8 mouse cellular contexts compared by ENCODE assay signal in the genomic region with DNA sequence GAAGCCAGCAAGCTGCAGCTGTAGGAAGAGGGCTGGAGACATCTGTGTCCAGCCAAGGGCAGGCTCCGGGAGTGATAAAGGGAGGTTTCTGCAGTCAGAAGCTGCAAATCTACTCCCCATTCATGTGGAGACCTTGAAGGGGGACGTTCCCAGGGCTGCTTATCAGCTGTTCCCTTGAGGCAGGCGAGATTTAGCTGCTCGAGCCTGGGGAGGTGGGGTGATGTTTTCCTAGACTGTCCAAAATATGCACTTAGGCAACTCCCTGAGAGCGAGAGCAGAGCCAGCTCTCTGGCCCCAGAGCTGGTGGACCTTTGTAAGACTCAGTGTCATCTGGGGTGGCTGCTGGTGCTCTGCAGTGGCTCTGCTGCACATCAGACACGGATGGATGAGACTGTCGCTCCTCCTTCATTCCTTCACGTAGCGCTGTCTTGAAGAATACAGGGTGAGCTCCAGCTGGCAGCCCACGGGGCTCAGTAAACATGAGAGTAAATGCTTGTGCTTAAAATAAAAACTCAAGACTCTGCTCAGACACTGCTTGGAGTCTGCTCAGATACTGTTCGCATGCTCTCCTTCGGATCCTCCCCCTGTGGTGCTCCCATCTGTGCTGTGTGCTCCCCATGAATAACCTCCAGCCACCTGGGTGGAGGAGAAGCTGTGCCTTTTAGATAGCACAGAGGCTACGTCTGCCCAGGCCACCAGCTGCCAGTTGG. TPM values are rescaled to one million over a fixed set of nuclear protein-coding genes. Genes with fewer than 3 reads are reported as not detected.
A peak's percentile ranks its signal among the peaks of the same experiment; 100 is the strongest.
DNase-seq lines count a peak whose midpoint lies in the region; ATAC-seq lines count a peak whose summit lies in the region.

No protein-coding gene starts in this region.

- H3K27ac ChIP-seq in liver, embryonic 16.5 days (ENCODE audit: low read length): no peak overlapping the region

- no peaks in the 10 kb centered on the region for H3K36me3 ChIP-seq in liver, embryonic 16.5 days (ENCODE audit: control insufficient read depth, insufficient read depth)

- no peaks in the 10 kb centered on the region for H3K27me3 ChIP-seq in liver, embryonic 16.5 days (ENCODE audit: control insufficient read depth, insufficient read depth, low read depth, low read length)

- no peak overlapping the region for H3K4me2 ChIP-seq in liver, embryonic 16.5 days (ENCODE audit: low read depth, low read length)

- H3K9ac ChIP-seq in liver, embryonic 16.5 days (ENCODE audit: low read depth, low read length): no peak overlapping the region

- peak; percentile 60 for ATAC-seq in liver, embryonic 16.5 days (ENCODE audit: low read depth)
- no peak for ATAC-seq in erythroid progenitor cell, adult 5-6 weeks (replicated peaks; ENCODE audit: low FRiP score, poor library complexity, severe bottlenecking)

- H3K9me3 ChIP-seq in liver, embryonic 16.5 days (replicated peaks; ENCODE audit: control insufficient read depth, low read length): no peaks in the 10 kb centered on the region

- no peaks in the 10 kb centered on the region for H3K4me1 ChIP-seq in liver, embryonic 16.5 days (ENCODE audit: control insufficient read depth, low read depth, low read length)

- 41% methylated on average over 13 of the region's 13 CpGs for WGBS in liver, embryonic 16.5 days (ENCODE audit: insufficient replicate concordance)

- intact Hi-C loops in heart, postnatal 36 days (cut with DNase I): no loop called here

- peak; percentile 59 for DNase-seq in urinary bladder, postnatal 14 days (ENCODE audit: low spot score)
- no peak for DNase-seq in urinary bladder, postnatal 25 days (ENCODE audit: low spot score)
- DNase-seq in frontal cortex, postnatal 10 days (ENCODE audit: low spot score in 2 of 2): peak; percentile 29 to 47
- DNase-seq in heart, postnatal 36 days: peak; percentile 65 to 69
- DNase-seq in layer of hippocampus, adult 8-10 months (ENCODE audit: low spot score in 2 of 2): peak; percentile 12 to 32
- peak; percentile 43 for DNase-seq in retina, embryonic 14.5 days (ENCODE audit: low spot score)

- H3K4me3 ChIP-seq in liver, embryonic 16.5 days (ENCODE audit: low read depth, low read length): no peak overlapping the region

RNA-seq across cellular contexts. Expression of gene Pcsk6, which starts 41.1 kb away (rescaled TPM):
- 10 to 100 TPM; 49.3 to 53.8 TPM for total RNA-seq in heart, postnatal 36 days (2021)
- 10 to 100 TPM; 12.8 to 23.4 (median 18.9) TPM for total RNA-seq in layer of hippocampus, adult 8-10 months (2022)
- 1.2 and 1.5 TPM in 2 replicates for polyA plus RNA-seq in liver, embryonic 16.5 days (2015; fragmentation: Nextera tagmentation; extraction: Ambion mirVana)
- not detected in 2 replicates for total RNA-seq in erythroid progenitor cell, adult 5-6 weeks (2015; ENCODE audit: low replicate concordance)
- total RNA-seq in erythroid progenitor cell, adult 5-6 weeks (2017; ENCODE audit: low replicate concordance): not detected in 2 replicates

Comparison
In these comparisons a context has a peak if more than half of its experiments do, and no peak if none do; other contexts are left out.
1. RNA of gene Pcsk6, which starts 41.1 kb away (total RNA-seq): 49.3 to 53.8 TPM in heart, postnatal 36 days and 12.8 to 23.4 TPM in layer of hippocampus, adult 8-10 months; not detected in erythroid progenitor cell, adult 5-6 weeks; every median in the first group is over 10 times any median in the second.